Mouse (Mus musculus): ENCODE results near the gene Nck2. TPM values are rescaled to one million over a fixed set of nuclear protein-coding genes. Genes with fewer than 3 reads are reported as not detected.

Gene Nck2
- polyA plus RNA-seq, 1 experiment: 19.1 TPM

- no peak overlapping the region for H3K27ac ChIP-seq (ENCODE audit: insufficient read depth, low read depth, low read length)
- TF ChIP-seq POLR2A (IDR thresholded peaks at IDR 0.05; ENCODE audit: low read depth, low read length) (no peak), CTCF (conservative IDR thresholded peaks at IDR 0.05; ENCODE audit: insufficient read depth, insufficient read length, low read depth, low read length) (no peak)
- no peaks in the 10 kb centered on the region for H3K27me3 ChIP-seq (replicated peaks; ENCODE audit: control insufficient read depth, insufficient read depth, low read length)
- no peaks in the 10 kb centered on the region for H3K36me3 ChIP-seq (ENCODE audit: control insufficient read depth, insufficient read depth, low read length)
- no peak for DNase-seq
- 59% methylated on average over 12 of the region's 12 CpGs for WGBS
- H3K4me1 ChIP-seq (ENCODE audit: control insufficient read depth, insufficient read depth, low read length): no peaks in the 10 kb centered on the region
- H3K4me3 ChIP-seq (ENCODE audit: insufficient read depth, low read depth, low read length): no peak overlapping the region
Measured at GRCm38 (mm10) chr1:43555222-43555974, 111.0 kb downstream of the Nck2 start.

- TF ChIP-seq POLR2A (IDR thresholded peaks at IDR 0.05; ENCODE audit: low read depth, low read length): no peak
- TF ChIP-seq CTCF (conservative IDR thresholded peaks at IDR 0.05; ENCODE audit: insufficient read depth, insufficient read length, low read depth, low read length): no peak
- no peaks in the 10 kb centered on the region for H3K36me3 ChIP-seq (ENCODE audit: control insufficient read depth, insufficient read depth, low read length)
- 90% methylated on average over 3 of the region's 3 CpGs for WGBS
Measured at GRCm38 (mm10) chr1:43558329-43558728, 114.0 kb downstream of the Nck2 start.

GRCm38 (mm10) chr1:43559043-43559692, 114.8 kb downstream of the Nck2 start:
- H3K27me3 ChIP-seq (replicated peaks; ENCODE audit: control insufficient read depth, insufficient read depth, low read length): no peaks in the 10 kb centered on the region
- 95% methylated on average over 5 of the region's 5 CpGs for WGBS
- H3K27ac ChIP-seq (ENCODE audit: insufficient read depth, low read depth, low read length): no peak overlapping the region

More at GRCm38 (mm10) chr1:43558329-43558728, 114.0 kb downstream of the Nck2 start:
- Histone ChIP-seq H3K4me1 (ENCODE audit: control insufficient read depth, insufficient read depth, low read length) (no peaks in the 10 kb centered on the region), H3K27ac (ENCODE audit: insufficient read depth, low read depth, low read length) (no peak overlapping the region), H3K27me3 (replicated peaks; ENCODE audit: control insufficient read depth, insufficient read depth, low read length) (no peaks in the 10 kb centered on the region), H3K4me3 (ENCODE audit: insufficient read depth, low read depth, low read length) (no peak overlapping the region)
- no peak for DNase-seq

GRCm38 (mm10) chr1:43561085-43561484, 116.7 kb downstream of the Nck2 start:
- 83% methylated on average over 3 of the region's 3 CpGs for WGBS
- no peaks in the 10 kb centered on the region for H3K27me3 ChIP-seq (replicated peaks; ENCODE audit: control insufficient read depth, insufficient read depth, low read length)
- H3K36me3 ChIP-seq (ENCODE audit: control insufficient read depth, insufficient read depth, low read length): no peaks in the 10 kb centered on the region
- no peak for DNase-seq
- H3K4me3 ChIP-seq (ENCODE audit: insufficient read depth, low read depth, low read length): no peak overlapping the region
- H3K27ac ChIP-seq (ENCODE audit: insufficient read depth, low read depth, low read length): no peak overlapping the region
- no peaks in the 10 kb centered on the region for H3K4me1 ChIP-seq (ENCODE audit: control insufficient read depth, insufficient read depth, low read length)
- no peak for TF ChIP-seq POLR2A (IDR thresholded peaks at IDR 0.05; ENCODE audit: low read depth, low read length)

More at GRCm38 (mm10) chr1:43559043-43559692, 114.8 kb downstream of the Nck2 start:
- Histone ChIP-seq H3K4me3 (ENCODE audit: insufficient read depth, low read depth, low read length) (no peak overlapping the region), H3K4me1 (ENCODE audit: control insufficient read depth, insufficient read depth, low read length) (no peaks in the 10 kb centered on the region), H3K36me3 (ENCODE audit: control insufficient read depth, insufficient read depth, low read length) (no peaks in the 10 kb centered on the region)
- no peak for DNase-seq
- TF ChIP-seq POLR2A (IDR thresholded peaks at IDR 0.05; ENCODE audit: low read depth, low read length) (no peak), CTCF (conservative IDR thresholded peaks at IDR 0.05; ENCODE audit: insufficient read depth, insufficient read length, low read depth, low read length) (no peak)

GRCm38 (mm10) chr1:43562002-43562666, 117.8 kb downstream of the Nck2 start:
- no peak overlapping the region for H3K4me3 ChIP-seq (ENCODE audit: insufficient read depth, low read depth, low read length)
- no peaks in the 10 kb centered on the region for H3K4me1 ChIP-seq (ENCODE audit: control insufficient read depth, insufficient read depth, low read length)
- TF ChIP-seq POLR2A (IDR thresholded peaks at IDR 0.05; ENCODE audit: low read depth, low read length): no peak
- TF ChIP-seq CTCF (conservative IDR thresholded peaks at IDR 0.05; ENCODE audit: insufficient read depth, insufficient read length, low read depth, low read length): no peak
- DNase-seq: no peak
- no peaks in the 10 kb centered on the region for H3K27me3 ChIP-seq (replicated peaks; ENCODE audit: control insufficient read depth, insufficient read depth, low read length)
- no peaks in the 10 kb centered on the region for H3K36me3 ChIP-seq (ENCODE audit: control insufficient read depth, insufficient read depth, low read length)
- H3K27ac ChIP-seq (ENCODE audit: insufficient read depth, low read depth, low read length): no peak overlapping the region
- 83% methylated on average over 13 of the region's 13 CpGs for WGBS

GRCm38 (mm10) chr1:43565260-43565659, 120.9 kb downstream of the Nck2 start:
- Histone ChIP-seq H3K4me1 (ENCODE audit: control insufficient read depth, insufficient read depth, low read length) (no peaks in the 10 kb centered on the region), H3K4me3 (ENCODE audit: insufficient read depth, low read depth, low read length) (no peak overlapping the region), H3K36me3 (ENCODE audit: control insufficient read depth, insufficient read depth, low read length) (no peaks in the 10 kb centered on the region), H3K27me3 (replicated peaks; ENCODE audit: control insufficient read depth, insufficient read depth, low read length) (no peaks in the 10 kb centered on the region), H3K27ac (ENCODE audit: insufficient read depth, low read depth, low read length) (no peak overlapping the region)
- no peak for DNase-seq
- TF ChIP-seq CTCF (conservative IDR thresholded peaks at IDR 0.05; ENCODE audit: insufficient read depth, insufficient read length, low read depth, low read length) (no peak), POLR2A (IDR thresholded peaks at IDR 0.05; ENCODE audit: low read depth, low read length) (no peak)
- 90% methylated on average over 4 of the region's 4 CpGs for WGBS

Data from kidney, adult 2 months (tissue).